Mouse (Mus musculus) heart, postnatal 0 days (tissue): ENCODE measurements around the gene Cltrn.

Experiments
- CTCF ChIP-seq: IDR thresholded peaks from 2 replicates; pipeline ENCODE4 v1.5.1; 2016; ENCODE audit warnings: antibody characterized with exemption, control low read depth, low read depth
- EP300 ChIP-seq: IDR thresholded peaks from 2 replicates; pipeline ENCODE4 v1.6.1; 2016; ENCODE audit warnings: antibody characterized with exemption, low read depth

- no peak for TF ChIP-seq EP300
- TF ChIP-seq CTCF = no peak
These were observed 13.6 kb downstream of the Cltrn start for GRCm38 (mm10) chrX:164102198-164102597.
